Mouse (Mus musculus): ENCODE measurements around the gene Tex33.
A peak's percentile ranks its signal among the peaks of the same experiment; 100 is the strongest.

Tex33 gene

DNA sequence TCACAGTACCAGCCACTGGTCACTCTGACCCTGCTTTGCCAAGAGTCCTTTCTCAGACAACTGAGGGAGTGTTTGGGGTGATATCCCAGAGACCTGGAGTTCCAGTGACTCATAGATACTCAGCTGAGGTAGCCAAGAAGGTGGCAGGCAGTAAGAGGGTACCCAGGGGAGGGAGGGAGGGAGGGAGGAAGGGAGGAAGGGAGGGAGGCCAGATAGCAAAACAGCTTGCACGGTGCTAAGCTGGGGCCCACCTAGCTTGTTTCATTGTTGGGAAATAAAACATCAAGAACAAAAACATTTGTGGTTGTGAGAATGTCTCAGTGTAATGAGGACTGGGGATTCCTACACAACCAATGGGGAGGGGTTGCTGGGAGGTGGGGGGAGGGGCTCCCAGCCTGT lies 18.0 kb upstream of the Tex33 start:
- no peak for DNase-seq

DNA sequence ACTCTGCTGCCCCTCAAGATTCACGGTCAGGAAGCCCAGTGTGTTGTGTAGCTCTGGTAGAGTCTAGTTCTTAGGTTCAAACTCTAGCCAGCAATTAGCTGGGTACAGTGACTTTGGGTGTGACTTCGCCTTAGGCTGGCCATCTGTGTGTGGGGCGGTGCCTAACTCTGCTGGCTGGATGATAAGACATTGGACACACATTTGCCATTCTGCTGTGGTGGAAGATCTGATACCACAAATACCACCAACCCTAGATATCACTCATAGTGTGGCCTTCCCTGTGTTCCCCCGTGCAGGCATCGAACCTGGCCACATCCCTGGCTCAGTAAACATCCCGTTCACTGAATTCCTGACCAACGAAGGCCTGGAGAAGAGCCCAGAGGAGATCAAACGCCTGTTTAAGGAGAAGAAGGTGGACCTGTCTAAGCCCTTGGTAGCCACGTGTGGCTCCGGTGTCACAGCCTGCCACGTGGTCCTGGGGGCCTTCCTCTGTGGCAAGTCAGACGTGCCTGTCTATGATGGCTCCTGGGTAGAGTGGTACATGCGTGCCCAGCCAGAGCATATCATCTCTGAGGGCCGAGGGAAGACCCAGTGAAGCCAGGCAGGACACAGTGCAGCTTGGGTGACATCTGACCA lies 17.5 kb upstream of the Tex33 start:
- DNase-seq: no peak

DNA sequence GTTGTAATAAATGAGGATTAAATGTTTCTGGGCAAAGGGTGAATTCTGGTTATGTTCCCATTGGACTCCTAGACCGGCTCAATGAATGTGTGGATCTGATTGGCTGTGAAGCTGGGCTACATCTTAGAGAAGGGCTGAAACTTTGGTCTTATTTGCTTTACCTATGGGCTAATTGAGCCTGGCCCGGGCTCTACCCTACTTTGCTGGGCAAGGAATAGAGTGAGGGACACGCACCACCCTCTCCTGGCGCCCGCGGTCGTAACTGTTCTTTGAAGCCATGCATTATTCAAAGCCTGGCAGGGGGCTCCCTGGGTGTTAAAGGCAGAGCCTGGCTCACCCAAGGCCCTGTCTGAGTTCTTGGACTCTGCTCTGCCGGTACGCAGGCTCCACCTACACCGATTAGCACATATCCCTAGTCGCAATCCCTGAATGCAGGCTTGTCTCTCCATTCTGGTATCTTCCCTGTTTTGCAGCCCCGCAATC lies 13.9 kb upstream of the Tex33 start:
- DNase-seq: no peak

DNA sequence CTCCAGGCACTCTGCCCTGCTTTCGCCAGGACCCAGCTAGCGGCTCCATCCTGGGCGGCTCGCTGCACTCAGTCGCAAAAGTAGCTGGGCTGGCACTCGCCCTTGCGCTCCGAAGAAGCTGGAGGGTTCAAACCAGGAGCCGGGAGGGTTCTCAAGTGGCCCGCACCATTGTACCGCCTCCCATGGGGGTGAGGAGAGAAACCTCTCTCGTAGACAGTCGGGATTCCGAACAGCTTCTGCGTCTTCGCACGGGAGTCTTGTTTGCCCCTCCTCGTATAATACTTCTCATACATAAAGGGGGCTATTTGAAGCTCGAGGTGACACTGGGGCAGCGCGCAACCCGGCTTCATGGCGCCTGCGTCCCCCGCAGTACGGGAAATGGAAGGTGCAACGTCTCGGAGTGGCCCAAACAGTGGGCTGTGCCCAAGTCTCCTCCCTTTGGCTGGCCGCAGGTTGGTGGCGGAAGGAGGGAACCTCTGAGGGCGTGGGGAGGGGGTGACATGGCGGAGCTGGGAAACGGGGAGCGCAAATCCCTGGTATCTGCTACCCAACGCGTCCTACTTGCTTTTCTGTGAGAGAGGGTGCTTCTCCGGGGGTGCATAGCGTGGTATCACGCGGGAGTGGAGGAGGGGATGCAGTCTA lies 10.7 kb upstream of the Tex33 start, which contains the start of gene Mpst:
Mpst (plus strand) TSS at position 124 of the 642 bp plus-strand sequence.
- DNase-seq: peak; percentile 87

DNA sequence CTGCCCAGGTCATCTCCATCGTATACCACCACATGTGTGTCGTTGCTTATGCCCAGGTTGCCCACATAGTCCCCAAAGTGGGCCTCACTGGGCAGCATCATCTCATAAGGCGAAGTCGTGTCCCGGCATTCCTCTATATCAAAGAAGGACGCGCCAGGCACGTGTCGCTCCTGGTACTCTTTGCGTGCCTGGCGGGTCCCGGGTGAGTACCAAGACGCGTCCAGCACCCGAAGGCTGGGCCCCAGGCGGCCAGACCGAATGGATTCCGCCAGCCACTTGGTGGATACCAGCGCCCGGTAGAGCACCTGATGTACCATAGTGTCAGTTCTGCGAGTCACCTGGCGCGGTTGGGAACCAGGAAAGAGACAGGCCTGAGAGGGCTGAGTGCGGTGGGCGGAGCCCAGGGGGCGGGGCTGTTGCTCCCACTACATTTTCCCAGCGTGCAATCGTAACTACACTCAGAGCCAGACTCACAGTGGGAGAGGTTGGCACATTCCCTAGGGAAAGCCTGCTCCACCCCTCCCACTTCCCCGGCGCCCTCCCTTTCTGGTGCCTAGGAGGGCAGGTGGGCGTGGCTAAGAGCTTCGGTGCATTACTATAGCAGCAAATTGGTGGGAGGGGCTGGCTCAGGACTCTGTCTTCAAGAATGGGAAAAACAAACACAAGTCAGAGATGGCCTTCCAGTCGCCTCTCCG lies 10.0 kb upstream of the Tex33 start, which contains the start of gene Tst:
Tst (minus strand) TSS at position 391 of the 695 bp plus-strand sequence.
- peak; percentile 82 for DNase-seq

DNA sequence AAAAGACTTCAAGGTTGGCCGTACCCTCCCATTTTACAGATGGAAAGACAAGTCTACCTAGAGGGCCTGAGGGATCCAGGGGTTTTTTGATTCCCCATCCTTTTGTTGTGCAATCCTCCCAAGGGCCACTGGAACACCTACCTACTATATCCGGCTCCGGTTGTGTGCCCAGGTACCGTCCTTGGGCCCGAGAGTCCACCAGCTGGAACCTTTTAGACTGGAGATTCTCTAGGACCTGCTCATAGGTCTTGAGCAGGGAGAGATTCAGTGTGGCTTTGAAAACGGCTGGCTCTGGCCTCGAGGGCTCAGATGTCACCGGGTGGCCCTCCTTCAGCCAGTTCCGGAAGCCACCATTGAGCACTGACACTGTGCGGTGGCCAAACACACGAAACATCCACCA lies 9.4 kb upstream of the Tex33 start:
- no peak for DNase-seq

DNA sequence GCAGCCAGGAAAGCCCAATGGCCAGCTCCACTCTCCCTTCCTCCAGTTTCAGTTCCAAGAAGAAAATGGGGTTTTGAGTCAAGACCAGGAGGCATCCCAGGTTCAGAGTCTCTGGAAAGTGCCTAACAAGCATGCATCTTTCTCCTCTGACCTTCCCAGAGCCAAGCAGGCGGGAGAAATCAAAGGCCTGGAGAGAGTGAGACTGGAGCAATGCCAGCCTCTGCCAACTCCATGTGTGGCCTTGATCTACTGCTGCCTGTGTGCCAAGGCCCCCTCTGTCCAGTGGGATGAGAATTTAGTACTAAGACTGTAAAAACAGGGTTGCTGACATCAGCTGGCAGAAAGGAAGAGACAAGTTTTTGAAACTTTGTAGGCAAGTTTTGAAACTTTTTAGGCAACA lies 8.2 kb upstream of the Tex33 start:
- no peak for DNase-seq

DNA sequence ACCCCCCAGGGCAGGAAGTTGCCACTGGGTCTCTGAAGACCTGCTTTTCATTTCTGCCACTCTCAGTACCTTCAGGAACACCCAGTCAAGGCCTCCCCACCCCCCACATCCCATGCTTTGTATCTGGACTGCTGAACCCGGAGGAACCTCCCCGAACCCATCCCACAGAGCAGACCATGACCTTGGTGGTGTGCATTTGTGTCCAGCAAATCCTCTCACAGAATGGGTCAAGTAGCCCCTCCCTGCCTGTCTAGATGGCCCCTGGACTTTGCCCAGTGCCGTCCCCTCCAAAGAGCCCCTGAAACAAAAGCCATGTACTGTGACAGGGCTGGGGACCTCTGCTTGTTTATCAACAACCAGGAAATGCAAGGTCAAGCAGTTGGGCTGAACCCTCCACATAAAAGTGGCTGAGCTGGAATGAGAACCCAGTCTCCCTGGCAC lies 7.6 kb upstream of the Tex33 start:
- no peak for DNase-seq

DNA sequence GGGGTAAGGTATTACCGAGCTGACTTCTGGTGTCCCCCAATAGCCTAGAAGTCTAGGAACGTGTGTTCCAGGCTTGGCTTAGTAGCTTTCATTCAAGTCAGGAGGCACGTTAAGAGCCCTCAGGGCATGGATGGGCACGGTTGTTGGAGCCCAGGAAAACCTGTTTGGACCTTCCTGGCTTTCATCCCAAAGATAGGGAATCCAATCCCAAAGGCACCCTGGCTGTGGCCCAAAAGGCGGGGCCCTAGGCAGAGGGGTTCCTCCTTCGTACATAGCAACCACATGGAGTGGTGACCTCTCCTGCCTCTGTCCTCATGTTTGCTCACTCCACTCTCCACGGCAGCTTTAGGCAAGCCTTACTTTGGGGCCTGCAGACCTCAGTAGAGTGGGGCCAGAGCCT lies 6.7 kb upstream of the Tex33 start:
- no peak for DNase-seq

DNA sequence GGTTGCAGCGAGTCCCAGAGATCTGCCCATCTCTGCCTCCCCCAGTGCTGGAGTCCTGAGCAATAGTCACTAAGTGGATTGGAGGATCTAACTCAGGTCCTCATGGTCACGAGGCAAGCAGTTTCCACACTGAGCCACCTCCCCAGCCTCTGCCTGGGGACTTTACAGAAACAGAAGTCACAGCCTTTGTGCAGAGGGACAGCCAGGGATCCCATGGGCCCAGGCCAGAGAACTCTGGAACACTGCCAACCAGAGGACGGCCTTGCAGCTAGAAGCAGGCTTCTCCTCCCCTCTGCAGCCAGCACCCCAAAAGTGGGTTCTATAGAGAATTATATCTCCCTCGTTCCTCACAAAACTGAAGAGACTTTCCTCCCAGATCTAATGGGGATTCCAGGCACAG lies 6.2 kb upstream of the Tex33 start:
- DNase-seq: no peak

DNA sequence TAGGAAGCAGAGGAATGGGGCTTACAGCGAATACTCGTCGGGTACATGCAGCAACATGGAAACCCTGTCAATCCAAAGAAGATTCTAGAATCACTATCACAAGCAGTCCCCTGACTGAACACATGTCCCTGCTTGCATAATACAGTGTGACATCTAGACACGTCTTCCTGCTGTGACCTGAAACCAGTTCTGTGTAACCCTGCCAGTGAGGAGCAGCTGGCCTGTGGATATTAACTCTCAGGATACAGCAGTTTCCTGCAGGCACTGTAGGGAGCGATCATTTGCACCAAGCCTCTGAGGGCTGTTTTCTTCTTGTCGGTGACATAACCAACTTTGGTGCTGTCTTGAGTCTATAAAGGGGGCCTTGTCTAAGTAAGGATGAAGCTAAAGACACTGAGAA lies 5.6 kb upstream of the Tex33 start:
- DNase-seq: no peak

DNA sequence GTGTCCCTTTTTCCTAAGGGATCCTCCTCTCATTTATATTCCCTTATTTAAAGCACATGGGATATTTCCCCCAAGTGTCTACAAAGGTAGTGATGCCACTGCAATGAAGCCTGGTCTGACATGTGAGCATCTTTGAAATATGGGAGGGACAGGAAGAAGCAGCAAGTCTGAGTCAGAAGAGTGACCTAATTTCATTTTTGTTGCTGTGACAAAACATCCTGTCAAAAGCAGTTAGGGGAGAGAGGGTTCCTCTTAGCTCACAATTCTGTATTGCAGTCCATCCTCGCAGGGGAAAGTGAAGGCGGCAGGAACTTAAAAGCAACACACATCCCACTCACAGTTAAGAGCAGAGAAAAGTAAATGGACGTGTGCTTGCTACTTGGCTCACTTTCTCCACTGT lies 4.9 kb downstream of the Tex33 start:
- no peak for DNase-seq

DNA sequence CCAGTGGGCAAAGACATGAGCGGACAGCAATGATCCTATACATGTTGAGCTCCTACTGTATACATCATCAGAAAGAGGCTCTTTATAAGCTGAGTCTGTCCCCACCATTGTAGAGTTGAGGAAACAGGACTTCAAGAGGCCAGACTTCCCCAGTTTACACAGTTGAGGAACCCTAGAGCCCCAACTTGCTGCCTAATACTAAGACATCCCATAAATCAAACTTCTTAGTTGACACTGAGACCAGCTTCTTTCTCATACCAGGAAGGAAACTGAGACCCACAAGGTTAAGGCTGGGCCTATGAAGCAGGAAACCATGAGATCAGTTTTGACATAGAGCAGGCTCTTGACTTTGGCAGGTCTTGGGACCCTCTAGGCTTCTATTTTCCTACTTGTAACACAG lies 10.1 kb downstream of the Tex33 start:
- DNase-seq: no peak

DNA sequence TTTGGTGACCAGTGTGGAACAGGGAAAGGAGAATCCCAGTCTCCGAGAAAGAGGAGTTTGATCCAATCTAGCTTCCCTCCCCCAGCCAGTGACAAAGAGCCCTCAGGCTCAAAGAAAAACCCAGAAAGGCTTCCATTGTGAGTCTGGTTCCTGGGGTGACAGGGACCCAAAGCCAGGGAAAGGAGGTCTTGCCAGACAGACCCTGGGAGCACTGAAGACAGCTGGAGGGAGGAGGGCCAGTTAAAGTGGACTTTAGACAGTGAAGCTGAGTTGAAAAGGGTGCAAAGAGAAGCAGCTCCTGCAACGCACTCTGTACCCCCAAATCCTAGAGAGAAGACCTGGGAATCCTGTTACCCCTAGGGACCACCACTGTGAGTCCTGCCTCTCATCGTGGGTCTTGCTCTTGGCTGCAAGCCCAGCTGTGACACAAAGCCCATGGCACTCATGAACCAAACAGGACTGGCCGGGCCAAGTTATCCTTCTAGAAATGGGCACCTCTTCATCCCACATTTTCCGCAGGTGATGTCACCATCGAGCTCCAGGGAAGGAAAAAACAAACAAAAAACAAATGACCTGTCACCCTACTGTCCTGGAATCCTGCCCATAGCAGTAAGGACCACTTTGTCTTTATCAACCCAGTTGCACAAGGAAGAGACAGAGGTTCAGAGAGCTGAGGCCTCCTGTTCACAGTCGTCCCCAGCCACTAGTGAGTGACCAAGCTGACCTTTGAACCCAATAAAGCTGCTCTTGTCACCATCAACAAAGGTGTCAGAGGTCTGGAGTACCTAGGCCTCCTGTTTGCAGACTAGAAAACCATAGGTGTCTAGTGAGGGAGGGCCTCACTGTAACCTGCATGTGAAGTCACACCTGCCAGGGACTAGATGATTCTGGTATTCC lies 11.2 kb downstream of the Tex33 start:
- DNase-seq: no peak

DNA sequence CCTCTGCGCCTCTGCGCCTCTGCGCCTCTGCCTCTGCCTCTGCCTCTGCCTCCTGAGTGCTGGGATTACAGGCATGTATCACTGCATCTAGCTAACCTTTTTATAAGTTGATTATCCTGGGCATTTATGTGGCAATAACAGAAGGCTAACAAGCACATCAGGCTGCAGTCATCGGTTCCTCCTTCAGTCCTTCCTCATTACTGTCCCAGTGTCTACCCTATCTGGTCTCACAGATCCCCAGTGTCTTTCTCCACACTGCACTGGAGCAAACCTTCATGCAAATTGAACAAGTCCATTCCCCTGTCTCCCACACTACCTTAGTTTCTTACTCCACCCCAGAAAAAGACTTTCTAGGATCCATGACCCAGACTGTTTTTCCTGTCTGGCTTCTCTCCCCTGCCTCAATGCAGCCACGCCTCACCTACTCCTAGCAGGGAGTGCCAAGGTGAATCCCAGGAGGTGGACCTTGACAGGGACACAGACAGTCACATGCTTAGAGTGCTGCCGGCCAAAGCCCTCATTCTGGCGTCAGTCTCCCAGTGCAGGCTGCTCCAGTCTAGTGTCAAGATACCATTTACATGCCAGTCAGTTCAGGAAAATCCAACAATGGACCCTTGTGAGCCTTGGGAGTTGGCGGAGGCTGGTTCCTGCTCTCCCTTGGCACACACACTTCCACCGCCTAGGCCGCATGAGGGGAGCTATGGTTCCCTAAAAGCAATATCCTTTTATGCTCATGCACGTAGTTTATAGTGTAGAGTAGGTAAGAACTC lies 12.1 kb downstream of the Tex33 start:
- DNase-seq: no peak

DNA sequence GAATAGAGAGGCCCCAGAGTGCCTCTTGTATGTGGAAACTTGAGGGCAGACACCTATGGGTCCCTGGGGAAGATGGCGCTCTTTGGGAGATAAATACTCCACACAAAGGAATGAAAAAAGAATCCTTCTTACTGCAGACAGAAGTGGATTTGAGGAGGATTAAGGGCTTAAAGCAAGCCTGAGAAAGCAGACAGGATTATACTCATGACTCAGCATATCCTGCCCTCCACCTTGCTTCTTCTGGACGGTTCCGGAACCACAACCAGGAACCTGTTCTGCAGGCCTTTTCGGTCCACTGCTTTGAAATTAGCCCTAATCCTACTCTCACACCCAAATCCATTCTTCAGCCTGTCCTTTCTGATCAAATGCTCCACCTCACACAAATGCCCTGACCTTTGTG lies 13.6 kb downstream of the Tex33 start:
- DNase-seq: no peak

DNA sequence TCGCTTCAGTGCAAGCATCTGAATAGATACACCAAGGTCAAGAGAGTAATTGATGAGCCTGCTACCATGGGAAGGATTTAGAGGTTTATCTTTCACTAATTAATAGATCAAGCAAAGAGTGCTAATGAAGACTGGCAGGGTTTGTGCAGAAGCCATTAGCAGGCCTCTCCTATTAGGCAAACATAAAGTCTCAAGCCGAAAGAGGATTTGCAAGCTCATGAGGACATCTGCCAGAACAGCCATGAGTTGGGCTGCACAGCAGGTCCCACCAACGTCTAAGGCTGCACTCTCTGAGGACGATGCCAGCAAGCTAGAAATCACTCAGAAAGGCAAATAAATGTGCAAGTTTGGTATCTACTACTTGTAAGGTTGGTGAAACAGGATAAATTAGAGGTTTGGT lies 15.0 kb downstream of the Tex33 start:
- no peak for DNase-seq

DNA sequence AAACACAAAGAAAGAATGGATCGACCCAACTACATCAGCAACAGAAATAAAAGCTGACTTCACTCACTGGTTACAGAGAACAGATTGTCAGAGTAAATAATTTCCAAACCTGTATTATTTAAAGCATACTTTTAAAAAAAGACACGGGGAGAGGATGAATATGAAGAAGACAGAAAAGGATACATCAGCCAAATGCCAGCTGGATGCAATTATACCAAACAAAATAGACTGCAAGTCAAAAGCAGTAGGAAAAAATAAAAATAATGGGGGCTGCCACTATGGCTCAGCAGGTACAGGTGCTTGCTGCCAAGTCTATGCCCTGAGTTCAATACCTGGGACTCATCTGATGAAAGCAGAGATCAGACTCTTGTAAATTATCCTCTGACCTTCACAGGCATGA lies 15.5 kb downstream of the Tex33 start:
- DNase-seq: no peak

DNA sequence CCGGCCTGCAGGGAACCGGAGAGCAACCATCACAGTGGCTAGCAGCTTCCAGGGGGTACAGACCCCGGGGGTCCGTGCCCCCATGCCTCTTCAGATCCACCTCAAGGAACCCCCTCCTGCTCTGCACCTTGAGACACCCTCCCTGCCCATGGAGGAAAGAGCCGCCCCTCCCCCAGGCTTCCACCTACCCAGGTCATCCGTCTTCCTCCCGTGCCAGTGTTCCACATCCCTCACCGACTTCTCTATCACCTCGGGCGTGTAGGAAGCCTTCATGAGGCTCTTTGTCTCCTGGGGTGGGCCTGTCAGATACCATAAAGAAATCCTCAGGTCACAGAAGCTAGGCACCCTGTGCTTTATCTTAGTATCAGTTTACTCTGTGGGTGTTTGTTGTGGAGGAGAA lies 17.2 kb downstream of the Tex33 start:
- DNase-seq: no peak

DNA sequence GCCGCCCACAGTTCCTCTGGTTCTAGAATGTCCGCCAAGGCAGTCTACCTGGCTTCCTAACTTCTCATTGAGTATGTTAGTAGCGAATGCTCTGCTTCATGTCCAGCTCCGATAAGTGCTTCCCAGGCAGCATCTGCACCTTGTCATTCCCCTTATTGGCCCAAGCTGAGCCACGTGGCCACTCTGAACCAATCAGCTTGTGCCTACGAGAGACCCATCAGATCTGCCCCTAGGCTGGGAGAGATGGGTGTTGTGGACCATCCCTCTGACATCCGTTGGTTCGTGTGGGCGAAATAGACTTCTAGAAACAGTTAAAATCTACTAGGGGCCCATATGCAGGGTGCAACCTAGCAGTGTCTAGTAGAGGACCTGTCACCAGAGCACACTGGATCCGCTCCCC lies 17.9 kb downstream of the Tex33 start:
- DNase-seq: no peak

DNA sequence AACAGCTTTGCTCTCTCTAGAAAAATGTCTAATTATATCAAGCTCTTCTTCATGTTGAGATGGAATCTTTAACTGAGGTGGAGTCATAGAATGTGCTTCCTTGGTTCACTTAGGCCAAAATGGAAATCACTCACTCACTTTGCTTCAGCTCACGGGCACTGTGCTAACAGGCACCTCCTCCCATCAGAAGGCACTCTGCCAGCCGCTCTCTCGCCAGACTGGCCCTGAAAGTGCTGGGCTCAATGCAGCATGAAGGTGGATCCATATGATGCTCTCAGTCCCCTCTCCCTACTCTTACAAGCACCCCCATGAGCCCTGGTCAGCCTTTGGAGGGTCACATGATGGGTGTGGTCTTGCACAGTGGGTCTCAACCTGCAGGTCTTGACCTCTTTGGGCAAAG lies 21.5 kb downstream of the Tex33 start:
- no peak for DNase-seq

DNA sequence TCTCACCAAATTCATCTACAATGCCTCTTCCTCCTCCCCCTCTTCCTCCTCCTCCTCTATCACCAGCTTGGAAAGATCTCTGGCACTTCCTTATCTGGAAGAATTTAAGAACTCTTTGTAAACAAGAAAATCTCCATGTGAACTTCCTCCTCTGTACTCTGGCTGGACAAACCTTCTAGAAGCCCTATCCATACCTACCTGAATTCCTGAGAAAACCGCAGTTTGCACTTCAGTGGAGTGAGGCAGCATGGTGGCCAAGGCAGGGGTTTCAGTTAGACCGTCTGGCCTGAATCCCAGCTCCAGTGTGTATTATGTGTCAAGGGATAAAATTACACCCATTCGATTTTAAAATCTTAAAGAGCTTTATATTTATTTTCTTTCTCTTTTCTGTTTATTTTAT lies 22.9 kb downstream of the Tex33 start:
- no peak for DNase-seq
